Mouse (Mus musculus) inflammation-experienced regulatory T-cells, adult 16 weeks (primary cell): ENCODE data around the gene Tmem200c. TPM values are rescaled to one million over a fixed set of nuclear protein-coding genes. Genes with fewer than 3 reads are reported as not detected.

Source experiments
- polyA plus RNA-seq: library from polyadenylated mRNA; unstranded; fragments of 100-300 nt; shearing (Covaris generic); gene quantifications from one replicate; pipeline ENCODE4 v1.2.1, GENCODE M21; 2017

The Tmem200c gene
- polyA plus RNA-seq, result not detected

GRCm38 (mm10) chr17:68826323-68826722 lies at the start of gene Tmem200c:
Gene Tmem200c, plus strand, starts transcription at chr17:68826623.

Other genes with a start within 250 kb of the Tmem200c start
- gene Epb41l3, start 249.1 kb downstream of the Tmem200c start, polyA plus RNA-seq, result 2.1 TPM